Mouse (Mus musculus): ENCODE results near the gene Pi4k2a. TPM values are rescaled to one million over a fixed set of nuclear protein-coding genes. Genes with fewer than 3 reads are reported as not detected.
A peak's percentile ranks its signal among the peaks of the same experiment; 100 is the strongest.

Pi4k2a gene
- polyA plus RNA-seq, 1 experiment from 2014 or later: 33.5 TPM

GRCm38 (mm10) chr19:42139724-42140517 is 49.7 kb downstream of the Pi4k2a start:
- H3K9ac ChIP-seq: no peak overlapping the region
- H3K9me3 ChIP-seq: no peaks in the 10 kb centered on the region
- ATAC-seq (ENCODE audit: low FRiP score, low read depth): no peak
- no peak overlapping the region for H3K4me3 ChIP-seq
- no peaks in the 10 kb centered on the region for H3K27me3 ChIP-seq
- no peak overlapping the region for H3K4me2 ChIP-seq
- H3K36me3 ChIP-seq: no peaks in the 10 kb centered on the region
- WGBS: 81% methylated on average over 5 of the region's 5 CpGs
- no peaks in the 10 kb centered on the region for H3K4me1 ChIP-seq (replicated peaks)
- no peak overlapping the region for H3K27ac ChIP-seq (replicated peaks)

- no peak for ATAC-seq (ENCODE audit: low FRiP score, low read depth)
- Histone ChIP-seq H3K27me3 (peaks cover 4% of the 10 kb centered on the region; the same call in 1 of the 2 replicates), H3K4me3 (no peak overlapping the region), H3K36me3 (no peaks in the 10 kb centered on the region), H3K27ac (replicated peaks) (no peak overlapping the region), H3K4me2 (no peak overlapping the region), H3K9ac (no peak overlapping the region), H3K9me3 (no peaks in the 10 kb centered on the region), H3K4me1 (replicated peaks) (no peaks in the 10 kb centered on the region; the same call in 1 of the 2 replicates)
- WGBS: 87% methylated on average over 3 of the region's 3 CpGs
Observed at GRCm38 (mm10) chr19:42141998-42142397, 51.7 kb downstream of the Pi4k2a start.

DNA sequence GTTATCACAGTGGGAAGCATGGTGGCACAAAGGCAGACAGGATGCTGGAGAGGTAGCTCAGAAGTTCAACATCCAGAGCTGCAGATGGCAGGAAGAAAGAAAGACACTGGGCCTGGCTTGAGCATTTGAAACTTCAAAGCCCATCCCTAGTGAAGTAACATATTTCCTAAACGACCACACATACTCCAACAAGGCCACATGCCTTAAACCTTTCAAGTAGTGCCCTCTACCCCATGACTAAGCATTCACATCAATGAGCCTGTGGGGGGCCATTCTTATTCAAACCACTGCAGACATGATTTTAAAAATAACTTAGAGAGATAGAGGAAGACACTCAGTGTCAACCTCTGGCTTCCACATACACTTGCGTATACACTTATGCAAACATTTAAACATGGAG is 52.5 kb downstream of the Pi4k2a start:
- H3K9me3 ChIP-seq: no peaks in the 10 kb centered on the region
- H3K4me2 ChIP-seq: no peak overlapping the region
- H3K4me1 ChIP-seq (replicated peaks): peaks cover 1% of the 10 kb centered on the region
- no peak overlapping the region for H3K27ac ChIP-seq (replicated peaks)
- H3K36me3 ChIP-seq: no peaks in the 10 kb centered on the region
- H3K9ac ChIP-seq: no peak overlapping the region
- H3K4me3 ChIP-seq: no peak overlapping the region
- no peak for ATAC-seq (ENCODE audit: low FRiP score, low read depth)
- WGBS: 73% methylated on average over 2 of the region's 2 CpGs
- H3K27me3 ChIP-seq: peaks cover 4% of the 10 kb centered on the region; the same call in 1 of the 2 replicates

- no peak overlapping the region for H3K4me3 ChIP-seq
- H3K27me3 ChIP-seq: peaks cover 7% of the 10 kb centered on the region; the same call in 1 of the 2 replicates
- peaks cover 14% of the 10 kb centered on the region for H3K4me1 ChIP-seq (replicated peaks)
- no peaks in the 10 kb centered on the region for H3K9me3 ChIP-seq
- no peaks in the 10 kb centered on the region for H3K36me3 ChIP-seq
- WGBS: 60% methylated on average over 6 of the region's 6 CpGs
- H3K27ac ChIP-seq (replicated peaks): no peak overlapping the region
- no peak for ATAC-seq (ENCODE audit: low FRiP score, low read depth)
- no peak overlapping the region for H3K4me2 ChIP-seq
- no peak overlapping the region for H3K9ac ChIP-seq
Observed at GRCm38 (mm10) chr19:42144067-42144466, 53.8 kb downstream of the Pi4k2a start.

- no peak overlapping the region for H3K4me2 ChIP-seq
- H3K4me3 ChIP-seq: no peak overlapping the region
- peaks cover 17% of the 10 kb centered on the region for H3K4me1 ChIP-seq (replicated peaks)
- no peak overlapping the region for H3K27ac ChIP-seq (replicated peaks)
- H3K27me3 ChIP-seq: peaks cover 13% of the 10 kb centered on the region
- no peak overlapping the region for H3K9ac ChIP-seq
- no peaks in the 10 kb centered on the region for H3K36me3 ChIP-seq
- H3K9me3 ChIP-seq: no peaks in the 10 kb centered on the region
- 24% methylated on average over 8 of the region's 8 CpGs for WGBS
- ATAC-seq (ENCODE audit: low FRiP score, low read depth): no peak
Observed at GRCm38 (mm10) chr19:42144541-42145167, 54.4 kb downstream of the Pi4k2a start.

DNA sequence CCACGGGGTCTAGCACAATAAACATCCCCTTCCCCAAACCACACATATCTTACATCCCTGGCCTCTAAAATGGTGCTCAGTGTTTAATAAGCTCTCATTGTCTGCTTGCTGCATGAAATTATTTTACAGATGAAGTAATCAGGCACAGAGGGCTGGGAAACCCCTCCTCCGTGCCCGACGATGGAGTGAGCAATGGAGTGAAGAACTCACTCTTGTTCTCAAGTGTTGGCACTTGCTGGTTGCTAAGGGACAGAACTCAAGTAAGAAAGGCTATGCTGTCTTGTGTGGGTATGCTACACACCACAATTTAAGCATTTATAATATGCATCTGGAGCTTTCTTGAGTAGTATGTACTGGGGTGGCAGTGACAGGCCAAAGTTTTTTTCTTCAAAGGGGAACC is 54.9 kb downstream of the Pi4k2a start:
- H3K9ac ChIP-seq: no peak overlapping the region
- no peaks in the 10 kb centered on the region for H3K9me3 ChIP-seq
- no peak overlapping the region for H3K4me2 ChIP-seq
- no peaks in the 10 kb centered on the region for H3K36me3 ChIP-seq
- H3K4me1 ChIP-seq (replicated peaks): peaks cover 17% of the 10 kb centered on the region
- no peak overlapping the region for H3K4me3 ChIP-seq
- H3K27me3 ChIP-seq: peaks cover 14% of the 10 kb centered on the region
- 68% methylated on average over 4 of the region's 4 CpGs for WGBS
- no peak overlapping the region for H3K27ac ChIP-seq (replicated peaks)
- no peak for ATAC-seq (ENCODE audit: low FRiP score, low read depth)

- ATAC-seq (ENCODE audit: low FRiP score, low read depth): no peak
- Histone ChIP-seq H3K27ac (replicated peaks) (no peak overlapping the region), H3K4me2 (no peak overlapping the region), H3K9ac (no peak overlapping the region), H3K27me3 (peaks cover 14% of the 10 kb centered on the region), H3K36me3 (no peaks in the 10 kb centered on the region), H3K4me1 (replicated peaks) (peaks cover 17% of the 10 kb centered on the region), H3K9me3 (no peaks in the 10 kb centered on the region), H3K4me3 (no peak overlapping the region)
- 94% methylated on average over 2 of the region's 2 CpGs for WGBS
Observed at GRCm38 (mm10) chr19:42145731-42146130, 55.5 kb downstream of the Pi4k2a start.

DNA sequence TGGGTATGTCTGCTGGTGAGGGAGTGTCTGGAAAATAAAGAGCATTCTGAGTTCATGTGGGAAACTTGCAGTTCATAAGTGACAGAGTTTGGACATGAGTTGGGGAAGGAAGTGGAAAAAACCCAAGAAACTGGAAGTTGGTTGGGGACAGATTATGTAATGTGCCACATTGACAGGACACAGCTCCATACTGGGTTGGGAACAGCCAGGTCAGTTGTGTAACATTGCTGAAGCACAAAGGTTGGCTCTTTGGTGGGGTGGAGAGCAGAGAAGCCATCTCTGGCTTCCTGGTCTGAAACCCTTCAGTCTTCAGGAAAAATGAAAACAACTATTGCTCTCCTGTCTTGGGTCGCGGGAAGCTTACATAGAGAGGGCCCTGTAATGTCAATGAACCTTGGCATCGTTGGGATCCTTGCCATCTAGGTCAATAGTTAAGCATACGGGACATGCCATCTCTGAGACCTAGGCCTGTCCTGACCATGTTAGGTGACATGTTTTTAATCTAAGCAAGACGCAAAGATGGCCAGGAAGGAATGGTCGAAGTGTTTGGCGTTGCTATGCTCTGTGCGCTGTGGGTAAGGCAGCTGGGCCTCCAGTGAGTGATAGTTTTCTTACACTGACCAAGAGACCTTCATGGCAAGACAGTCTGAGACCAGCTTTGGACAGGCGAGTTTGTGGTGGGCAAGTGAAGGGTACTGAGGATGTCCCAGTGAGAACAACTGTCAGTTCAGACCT is 56.2 kb downstream of the Pi4k2a start:
- H3K4me3 ChIP-seq: no peak overlapping the region
- peaks cover 17% of the 10 kb centered on the region for H3K4me1 ChIP-seq (replicated peaks)
- H3K4me2 ChIP-seq: no peak overlapping the region
- ATAC-seq (ENCODE audit: low FRiP score, low read depth): no peak
- no peaks in the 10 kb centered on the region for H3K9me3 ChIP-seq
- no peak overlapping the region for H3K9ac ChIP-seq
- H3K27ac ChIP-seq (replicated peaks): peak overlapping the region; percentile 65; the same call in 1 of the 2 replicates
- H3K27me3 ChIP-seq: peaks cover 14% of the 10 kb centered on the region
- no peaks in the 10 kb centered on the region for H3K36me3 ChIP-seq
- WGBS: 92% methylated on average over 9 of the region's 9 CpGs

GRCm38 (mm10) chr19:42147170-42147768 is 57.0 kb downstream of the Pi4k2a start, which contains the start of gene Marveld1:
Gene Marveld1, plus strand, starts transcription at chr19:42147400.
- Histone ChIP-seq H3K27ac (replicated peaks) (peak within 1 kb of the TSS; percentile 65), H3K27me3 (peaks cover 15% of the 10 kb centered on the region), H3K36me3 (no peaks in the 10 kb centered on the region), H3K4me3 (peak within 1 kb of the TSS; percentile 54), H3K4me2 (peak within 1 kb of the TSS; percentile 90), H3K9ac (peak within 1 kb of the TSS; percentile 72), H3K4me1 (replicated peaks) (peaks cover 17% of the 10 kb centered on the region), H3K9me3 (no peaks in the 10 kb centered on the region)
- ATAC-seq (ENCODE audit: low FRiP score, low read depth): peak; percentile 50; the same call in 1 of the 2 replicates
- WGBS: under 1% methylated on average over 31 of the region's 57 CpGs

DNA sequence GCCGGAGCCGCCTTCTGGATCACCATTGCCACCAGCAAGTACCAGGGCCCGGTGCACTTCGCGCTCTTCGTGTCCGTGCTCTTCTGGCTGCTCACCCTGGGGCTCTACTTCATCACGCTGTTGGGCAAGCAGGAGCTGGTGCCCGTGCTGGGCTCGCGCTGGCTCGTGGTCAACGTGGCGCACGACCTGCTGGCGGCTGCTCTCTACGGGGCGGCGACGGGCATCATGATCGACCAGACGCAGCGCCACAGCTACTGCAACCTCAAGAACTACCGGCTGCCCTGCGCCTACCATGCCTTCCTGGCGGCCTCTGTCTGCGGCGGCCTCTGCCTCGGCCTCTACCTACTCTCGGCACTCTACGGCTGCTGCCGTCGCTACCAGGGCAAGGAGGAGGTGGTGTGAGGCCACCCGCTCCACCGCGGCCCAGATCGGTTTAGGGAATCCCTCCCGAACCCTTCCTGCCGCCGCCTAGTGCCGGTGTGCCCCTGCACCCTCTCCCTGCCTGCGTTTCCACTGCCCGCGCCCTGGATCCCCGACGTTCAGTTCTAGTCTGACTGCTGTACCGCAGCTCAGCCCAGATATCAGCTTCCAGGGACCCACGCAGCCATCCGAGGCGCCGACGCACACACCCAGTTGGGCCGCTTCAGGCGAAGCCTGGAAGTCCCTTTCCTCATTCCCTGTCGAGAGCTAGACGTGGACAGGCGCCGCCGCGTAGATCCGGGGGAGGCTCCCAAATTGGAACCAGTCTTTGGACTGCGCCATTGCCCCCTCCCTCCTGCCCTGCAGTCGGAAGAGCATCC is 57.7 kb downstream of the Pi4k2a start:
- Histone ChIP-seq H3K9ac (peak overlapping the region; percentile 72), H3K4me3 (peak overlapping the region; percentile 54), H3K27me3 (peaks cover 16% of the 10 kb centered on the region), H3K4me1 (replicated peaks) (peaks cover 17% of the 10 kb centered on the region), H3K4me2 (peak overlapping the region; percentile 90), H3K27ac (replicated peaks) (peak overlapping the region; percentile 65), H3K9me3 (no peaks in the 10 kb centered on the region), H3K36me3 (no peaks in the 10 kb centered on the region)
- WGBS: under 1% methylated on average over 63 of the region's 63 CpGs
- peak; percentile 55; the same call in 1 of the 2 replicates for ATAC-seq (ENCODE audit: low FRiP score, low read depth)

- Histone ChIP-seq H3K27ac (replicated peaks) (no peak overlapping the region), H3K4me1 (replicated peaks) (peaks cover 17% of the 10 kb centered on the region), H3K4me2 (peak overlapping the region; percentile 90), H3K9ac (peak overlapping the region; percentile 72), H3K36me3 (no peaks in the 10 kb centered on the region), H3K27me3 (peaks cover 16% of the 10 kb centered on the region), H3K4me3 (peak overlapping the region; percentile 54), H3K9me3 (no peaks in the 10 kb centered on the region)
- ATAC-seq (ENCODE audit: low FRiP score, low read depth): no peak
- 26% methylated on average over 7 of the region's 7 CpGs for WGBS
Observed at GRCm38 (mm10) chr19:42148569-42148860, 58.2 kb downstream of the Pi4k2a start.
